Mouse (Mus musculus): Measurements from ENCODE around the gene Hbb-bt.

DNA sequence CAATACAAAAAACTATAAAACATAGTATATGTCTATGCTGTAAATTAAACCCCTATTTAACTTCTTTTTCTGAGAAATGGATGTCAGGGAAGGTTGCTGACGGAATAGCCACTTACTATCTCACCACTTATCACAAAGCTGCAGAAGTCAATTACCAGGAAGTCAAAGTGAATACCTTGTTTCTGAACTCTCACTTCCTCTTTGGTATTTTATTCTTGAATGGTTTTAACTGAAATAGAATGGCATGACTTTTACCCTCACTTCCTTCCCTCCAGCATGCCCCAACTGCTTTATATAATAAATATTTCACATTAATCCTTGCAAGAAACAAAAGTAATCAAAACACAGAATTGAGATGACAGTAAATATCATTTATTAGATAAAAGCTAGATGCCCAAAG, 1.6 kb downstream of the Hbb-bt start:
- TF ChIP-seq POLR2A (IDR thresholded peaks at IDR 0.05; ENCODE audit: extremely low read depth, insufficient read depth, low read length) (no peak), CTCF (IDR thresholded peaks at IDR 0.05; ENCODE audit: extremely low read depth, insufficient read depth, low read length) (no peak)
